Mouse (Mus musculus): Measurements from ENCODE around the gene Dnah8. TPM values are rescaled to one million over a fixed set of nuclear protein-coding genes. Genes with fewer than 3 reads are reported as not detected.

Dnah8 gene
- polyA plus RNA-seq, 1 experiment from 2014 or later, result 2.1 TPM

- Histone ChIP-seq H3K4me3 (replicated peaks; ENCODE audit: low read depth, low read length) (no peak overlapping the region), H3K4me2 (ENCODE audit: low read length) (no peak overlapping the region), H3K9ac (replicated peaks; ENCODE audit: low read length) (no peak overlapping the region), H3K27me3 (ENCODE audit: control insufficient read depth, insufficient read depth, low read length) (no peaks in the 10 kb centered on the region), H3K36me3 (ENCODE audit: control insufficient read depth, insufficient read depth, low read length) (no peaks in the 10 kb centered on the region), H3K4me1 (ENCODE audit: control insufficient read depth, insufficient read depth, low read length) (peaks cover 7% of the 10 kb centered on the region; the same call in 1 of the 2 replicates), H3K9me3 (ENCODE audit: control insufficient read depth, low read length) (no peaks in the 10 kb centered on the region), H3K27ac (replicated peaks; ENCODE audit: low read depth, low read length) (no peak overlapping the region)
- WGBS, result 96% methylated on average over 4 of the region's 4 CpGs
- ATAC-seq (ENCODE audit: low FRiP score, low TSS enrichment) (no peak), DNase-seq (no peak)
Observed at GRCm38 (mm10) chr17:30835419-30835818, 211.3 kb downstream of the Dnah8 start.

DNA sequence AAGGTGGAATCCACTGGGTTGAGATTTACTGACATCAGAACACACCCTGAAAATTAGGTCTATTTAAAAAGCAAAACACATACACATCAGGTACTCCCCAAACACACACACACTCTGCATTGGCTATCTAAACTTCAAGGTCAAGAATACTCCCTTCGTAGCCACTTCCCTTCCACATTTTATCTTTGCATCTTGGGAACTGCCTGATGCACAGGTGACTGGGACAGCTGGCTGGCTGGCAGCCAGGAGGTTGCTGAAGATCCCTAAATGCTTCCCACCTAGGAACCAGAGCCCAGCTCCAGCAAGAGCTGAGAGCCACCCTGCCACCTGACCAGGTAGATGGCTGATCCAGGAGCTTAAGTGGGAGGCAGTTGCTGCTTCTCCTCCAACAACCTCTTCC lies 212.9 kb downstream of the Dnah8 start:
- H3K27ac ChIP-seq (replicated peaks; ENCODE audit: low read depth, low read length), result no peak overlapping the region
- no peaks in the 10 kb centered on the region for H3K36me3 ChIP-seq (ENCODE audit: control insufficient read depth, insufficient read depth, low read length)
- H3K4me1 ChIP-seq (ENCODE audit: control insufficient read depth, insufficient read depth, low read length), result peaks cover 7% of the 10 kb centered on the region; the same call in 1 of the 2 replicates
- no peak overlapping the region for H3K4me2 ChIP-seq (ENCODE audit: low read length)
- WGBS, result 86% methylated on average over 1 of the region's 1 CpGs
- no peak overlapping the region for H3K9ac ChIP-seq (replicated peaks; ENCODE audit: low read length)
- H3K9me3 ChIP-seq (ENCODE audit: control insufficient read depth, low read length), result no peaks in the 10 kb centered on the region
- ATAC-seq (ENCODE audit: low FRiP score, low TSS enrichment) (no peak), DNase-seq (no peak)
- no peaks in the 10 kb centered on the region for H3K27me3 ChIP-seq (ENCODE audit: control insufficient read depth, insufficient read depth, low read length)
- no peak overlapping the region for H3K4me3 ChIP-seq (replicated peaks; ENCODE audit: low read depth, low read length)

DNA sequence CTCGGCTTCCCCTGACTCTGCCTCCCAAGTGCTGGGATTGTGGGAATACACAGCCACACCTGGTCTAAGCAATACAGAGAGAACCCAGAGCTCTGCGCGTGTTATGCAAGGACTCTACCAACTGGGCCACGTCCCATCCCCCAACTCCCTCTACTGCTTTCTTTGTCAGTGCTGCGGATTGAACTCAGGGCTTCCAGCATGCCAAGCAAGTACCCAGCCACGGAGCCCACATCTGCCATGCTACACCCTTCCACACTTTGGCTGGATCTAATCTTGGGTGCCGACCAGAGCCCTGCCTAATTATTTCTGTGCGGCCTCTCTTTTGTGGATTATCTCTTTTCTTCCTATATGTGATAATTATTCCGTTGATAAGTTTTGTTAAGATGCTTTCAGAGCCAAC lies 215.9 kb downstream of the Dnah8 start:
- Histone ChIP-seq H3K4me3 (replicated peaks; ENCODE audit: low read depth, low read length) (no peak overlapping the region), H3K27ac (replicated peaks; ENCODE audit: low read depth, low read length) (0 out of 2 replicates have a peak overlapping the region, but pooled peaks have one; percentile 20), H3K9ac (replicated peaks; ENCODE audit: low read length) (no peak overlapping the region), H3K27me3 (ENCODE audit: control insufficient read depth, insufficient read depth, low read length) (no peaks in the 10 kb centered on the region), H3K4me2 (ENCODE audit: low read length) (no peak overlapping the region), H3K36me3 (ENCODE audit: control insufficient read depth, insufficient read depth, low read length) (no peaks in the 10 kb centered on the region), H3K9me3 (ENCODE audit: control insufficient read depth, low read length) (no peaks in the 10 kb centered on the region), H3K4me1 (ENCODE audit: control insufficient read depth, insufficient read depth, low read length) (peaks cover 7% of the 10 kb centered on the region; the same call in 1 of the 2 replicates)
- 56% methylated on average over 9 of the region's 9 CpGs for WGBS
- peak; percentile 29 for DNase-seq
- no peak for ATAC-seq (ENCODE audit: low FRiP score, low TSS enrichment)

GRCm38 (mm10) chr17:30842312-30842711 lies 218.2 kb downstream of the Dnah8 start:
- Histone ChIP-seq H3K36me3 (ENCODE audit: control insufficient read depth, insufficient read depth, low read length) (no peaks in the 10 kb centered on the region), H3K4me2 (ENCODE audit: low read length) (no peak overlapping the region), H3K9ac (replicated peaks; ENCODE audit: low read length) (no peak overlapping the region), H3K27ac (replicated peaks; ENCODE audit: low read depth, low read length) (no peak overlapping the region), H3K27me3 (ENCODE audit: control insufficient read depth, insufficient read depth, low read length) (no peaks in the 10 kb centered on the region), H3K4me1 (ENCODE audit: control insufficient read depth, insufficient read depth, low read length) (peaks cover 7% of the 10 kb centered on the region; the same call in 1 of the 2 replicates), H3K4me3 (replicated peaks; ENCODE audit: low read depth, low read length) (no peak overlapping the region), H3K9me3 (ENCODE audit: control insufficient read depth, low read length) (no peaks in the 10 kb centered on the region)
- ATAC-seq (ENCODE audit: low FRiP score, low TSS enrichment) (no peak), DNase-seq (no peak)
- 91% methylated on average over 6 of the region's 6 CpGs for WGBS

DNA sequence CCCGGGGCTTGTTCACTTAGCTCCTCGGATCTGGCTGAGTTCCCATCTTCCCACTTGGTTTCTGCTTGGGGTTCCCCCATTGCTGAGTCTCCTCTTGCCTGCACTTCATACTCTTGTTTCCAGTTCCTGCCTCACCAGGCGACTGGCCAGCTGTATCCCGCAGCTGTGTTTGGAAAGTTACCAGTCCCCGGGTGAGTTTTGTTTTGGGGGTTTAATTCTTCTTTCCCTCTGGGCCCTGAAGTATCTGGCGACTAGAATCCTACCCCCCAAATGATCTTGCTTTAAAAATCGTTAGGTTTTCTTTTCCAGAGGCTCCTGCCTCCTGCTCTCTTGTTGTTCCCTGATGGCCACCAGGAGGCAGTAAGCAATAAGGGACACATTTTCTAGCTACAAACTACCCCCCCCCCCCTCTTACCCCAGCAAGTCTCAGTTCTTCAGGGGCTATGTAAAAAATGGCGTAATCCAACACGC lies 220.2 kb downstream of the Dnah8 start:
- H3K4me3 ChIP-seq (replicated peaks; ENCODE audit: low read depth, low read length), result no peak overlapping the region
- H3K27ac ChIP-seq (replicated peaks; ENCODE audit: low read depth, low read length), result no peak overlapping the region
- H3K36me3 ChIP-seq (ENCODE audit: control insufficient read depth, insufficient read depth, low read length), result no peaks in the 10 kb centered on the region
- H3K4me1 ChIP-seq (ENCODE audit: control insufficient read depth, insufficient read depth, low read length), result peaks cover 7% of the 10 kb centered on the region; the same call in 1 of the 2 replicates
- H3K4me2 ChIP-seq (ENCODE audit: low read length), result no peak overlapping the region
- DNase-seq (no peak), ATAC-seq (ENCODE audit: low FRiP score, low TSS enrichment) (no peak)
- H3K27me3 ChIP-seq (ENCODE audit: control insufficient read depth, insufficient read depth, low read length), result no peaks in the 10 kb centered on the region
- H3K9ac ChIP-seq (replicated peaks; ENCODE audit: low read length), result no peak overlapping the region
- no peaks in the 10 kb centered on the region for H3K9me3 ChIP-seq (ENCODE audit: control insufficient read depth, low read length)
- WGBS, result 60% methylated on average over 9 of the region's 9 CpGs

GRCm38 (mm10) chr17:30847498-30847897 lies 223.3 kb downstream of the Dnah8 start:
- 90% methylated on average over 7 of the region's 7 CpGs for WGBS
- no peak for ATAC-seq (ENCODE audit: low FRiP score, low TSS enrichment)

DNA sequence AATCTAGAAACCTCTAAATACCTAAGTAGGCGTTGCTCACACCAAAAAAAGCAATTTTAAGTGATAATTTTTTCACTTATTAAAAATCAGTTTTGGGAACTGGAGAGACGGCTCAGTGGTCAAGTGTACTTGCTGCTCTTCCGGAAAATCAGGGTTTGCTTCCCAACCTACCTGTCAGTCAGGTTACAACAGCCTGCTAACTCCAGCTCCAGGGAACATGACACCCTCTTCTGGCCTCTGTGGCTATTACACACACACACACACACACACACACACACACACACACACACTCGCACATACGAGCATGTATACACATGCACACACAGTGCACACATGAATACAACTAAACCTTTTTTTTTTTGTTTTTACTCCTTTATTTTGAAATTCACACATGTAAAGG lies 223.9 kb downstream of the Dnah8 start:
- Histone ChIP-seq H3K4me3 (replicated peaks; ENCODE audit: low read depth, low read length) (no peak overlapping the region), H3K9me3 (ENCODE audit: control insufficient read depth, low read length) (no peaks in the 10 kb centered on the region), H3K27me3 (ENCODE audit: control insufficient read depth, insufficient read depth, low read length) (no peaks in the 10 kb centered on the region), H3K36me3 (ENCODE audit: control insufficient read depth, insufficient read depth, low read length) (no peaks in the 10 kb centered on the region), H3K9ac (replicated peaks; ENCODE audit: low read length) (no peak overlapping the region), H3K4me2 (ENCODE audit: low read length) (no peak overlapping the region), H3K4me1 (ENCODE audit: control insufficient read depth, insufficient read depth, low read length) (no peaks in the 10 kb centered on the region), H3K27ac (replicated peaks; ENCODE audit: low read depth, low read length) (no peak overlapping the region)
- no peak for ATAC-seq (ENCODE audit: low FRiP score, low TSS enrichment)
- 96% methylated on average over 5 of the region's 5 CpGs for WGBS
- DNase-seq, result no peak

More at GRCm38 (mm10) chr17:30847498-30847897, 223.3 kb downstream of the Dnah8 start:
- H3K4me2 ChIP-seq (ENCODE audit: low read length), result no peak overlapping the region
- no peak overlapping the region for H3K4me3 ChIP-seq (replicated peaks; ENCODE audit: low read depth, low read length)
- no peak overlapping the region for H3K27ac ChIP-seq (replicated peaks; ENCODE audit: low read depth, low read length)
- DNase-seq, result no peak
- no peak overlapping the region for H3K9ac ChIP-seq (replicated peaks; ENCODE audit: low read length)
- no peaks in the 10 kb centered on the region for H3K9me3 ChIP-seq (ENCODE audit: control insufficient read depth, low read length)
- H3K4me1 ChIP-seq (ENCODE audit: control insufficient read depth, insufficient read depth, low read length), result no peaks in the 10 kb centered on the region
- no peaks in the 10 kb centered on the region for H3K27me3 ChIP-seq (ENCODE audit: control insufficient read depth, insufficient read depth, low read length)
- no peaks in the 10 kb centered on the region for H3K36me3 ChIP-seq (ENCODE audit: control insufficient read depth, insufficient read depth, low read length)

DNA sequence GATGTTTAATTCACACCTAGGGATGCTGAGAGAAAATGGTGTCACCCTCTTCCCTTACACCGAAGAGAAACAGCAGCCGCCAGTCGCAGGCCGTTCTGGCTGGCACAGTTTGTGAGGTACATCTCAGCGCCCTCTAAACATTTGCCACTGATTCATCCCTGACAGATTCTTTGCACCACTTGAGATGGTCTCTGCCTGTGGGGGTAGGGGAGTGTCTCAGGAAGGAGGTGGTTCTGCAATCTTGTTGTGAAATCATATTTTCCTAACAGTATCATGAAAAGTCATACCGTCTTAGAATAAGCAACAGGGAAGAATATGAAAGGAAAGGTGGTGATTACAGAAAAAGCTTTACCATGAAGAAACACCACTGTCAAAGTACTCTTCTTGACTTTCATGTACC lies 224.7 kb downstream of the Dnah8 start:
- Histone ChIP-seq H3K9me3 (ENCODE audit: control insufficient read depth, low read length) (no peaks in the 10 kb centered on the region), H3K27ac (replicated peaks; ENCODE audit: low read depth, low read length) (no peak overlapping the region), H3K4me1 (ENCODE audit: control insufficient read depth, insufficient read depth, low read length) (no peaks in the 10 kb centered on the region), H3K27me3 (ENCODE audit: control insufficient read depth, insufficient read depth, low read length) (no peaks in the 10 kb centered on the region), H3K9ac (replicated peaks; ENCODE audit: low read length) (no peak overlapping the region), H3K36me3 (ENCODE audit: control insufficient read depth, insufficient read depth, low read length) (no peaks in the 10 kb centered on the region), H3K4me2 (ENCODE audit: low read length) (no peak overlapping the region), H3K4me3 (replicated peaks; ENCODE audit: low read depth, low read length) (no peak overlapping the region)
- DNase-seq (no peak), ATAC-seq (ENCODE audit: low FRiP score, low TSS enrichment) (no peak)
- WGBS, result 92% methylated on average over 6 of the region's 6 CpGs

DNA sequence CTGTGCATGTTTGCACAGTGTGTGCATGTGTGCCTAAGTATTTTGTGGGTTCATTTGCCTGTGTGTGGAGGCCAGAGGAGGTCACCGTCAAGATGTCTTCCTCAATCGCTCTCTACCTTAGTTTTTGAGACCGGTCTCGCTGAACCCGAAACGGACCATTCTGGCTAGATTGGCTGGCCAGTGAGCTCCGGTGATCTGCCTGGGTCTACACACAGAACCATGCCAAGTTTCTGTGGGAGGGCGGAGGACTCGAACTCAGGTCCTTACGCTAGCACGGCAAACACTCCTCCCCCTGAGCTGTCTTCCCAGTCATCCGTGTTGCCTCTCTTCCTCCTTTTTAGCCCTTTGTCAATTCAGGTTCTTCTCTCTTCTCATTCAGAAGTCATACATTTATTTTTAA lies 225.7 kb downstream of the Dnah8 start:
- ATAC-seq (ENCODE audit: low FRiP score, low TSS enrichment) (no peak), DNase-seq (no peak)
- Histone ChIP-seq H3K27me3 (ENCODE audit: control insufficient read depth, insufficient read depth, low read length) (no peaks in the 10 kb centered on the region), H3K4me3 (replicated peaks; ENCODE audit: low read depth, low read length) (no peak overlapping the region), H3K4me1 (ENCODE audit: control insufficient read depth, insufficient read depth, low read length) (no peaks in the 10 kb centered on the region), H3K27ac (replicated peaks; ENCODE audit: low read depth, low read length) (no peak overlapping the region), H3K36me3 (ENCODE audit: control insufficient read depth, insufficient read depth, low read length) (no peaks in the 10 kb centered on the region), H3K9ac (replicated peaks; ENCODE audit: low read length) (no peak overlapping the region), H3K4me2 (ENCODE audit: low read length) (no peak overlapping the region), H3K9me3 (ENCODE audit: control insufficient read depth, low read length) (no peaks in the 10 kb centered on the region)
- 97% methylated on average over 12 of the region's 12 CpGs for WGBS
